Mouse (Mus musculus) lung, postnatal 0 days (tissue): ENCODE data around the gene Kbtbd13.

Experiments
- CTCF ChIP-seq: IDR thresholded peaks from 2 replicates; pipeline ENCODE4 v1.5.1; 2016; ENCODE audit warnings: antibody characterized with exemption, mild to moderate bottlenecking
- EP300 ChIP-seq: IDR thresholded peaks from 2 replicates; pipeline ENCODE4 v1.6.1; 2016; ENCODE audit warnings: antibody characterized with exemption, mild to moderate bottlenecking, control low read depth

GRCm38 (mm10) chr9:65398279-65398678 lies 6.8 kb upstream of the Kbtbd13 start, which contains the start of gene Rasl12:
- no peak for TF ChIP-seq EP300
- TF ChIP-seq CTCF = no peak
